Mouse (Mus musculus) erythroblast, adult 5-6 weeks (primary cell): Measurements from ENCODE around the gene Sdhaf4. TPM values are rescaled to one million over a fixed set of nuclear protein-coding genes. Genes with fewer than 3 reads are reported as not detected.

ENCODE experiments used
- ATAC-seq: replicated peaks from 2 replicates; pipeline ENCODE4 v1.8.0; 2016; ENCODE audit warnings: moderate number of reproducible peaks, mild to moderate bottlenecking, moderate TSS enrichment, inconsistent platforms; ENCODE audit not compliant: poor library complexity, low FRiP score, severe bottlenecking
- total RNA-seq, 2 experiments: library from RNA; stranded (forward) in 1 of 2; stranded (reverse) in 1 of 2; fragments of 150-400 nt in 1 of 2; fragments of 200-764, 138-1000 nt in 1 of 2; gene quantifications; 2 replicates each; pipeline versions ENCODE4 v1.2.3 to v1.2.4; 2015 to 2017; ENCODE audit warnings: low replicate concordance in 2 of 2

Gene Sdhaf4
- total RNA-seq, 2 experiments from 2014 or later: 7.5 to 8.2 TPM

- ATAC-seq: peak; percentile 89
These were observed 46.6 kb downstream of the Sdhaf4 start for GRCm38 (mm10) chr1:23958668-23959414.

DNA sequence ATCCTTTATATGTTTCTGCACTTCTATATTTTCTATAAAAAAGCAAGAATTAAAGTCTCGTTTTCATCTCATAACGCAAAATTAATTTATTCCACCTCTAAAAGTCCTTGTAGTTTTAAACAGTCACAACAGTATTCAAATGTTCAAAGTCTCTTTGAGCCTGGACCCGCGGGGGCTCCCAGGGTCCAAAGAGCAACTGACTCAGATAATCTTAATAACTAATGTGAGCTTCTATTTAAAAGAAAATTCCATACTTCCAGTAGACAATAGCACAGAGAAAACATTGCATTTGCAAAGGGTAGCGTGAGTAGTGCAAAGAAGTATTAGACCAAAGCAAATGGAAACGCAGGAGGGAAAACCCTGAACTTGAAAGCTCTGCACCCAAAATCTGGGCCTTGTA lies 47.4 kb downstream of the Sdhaf4 start:
- ATAC-seq: no peak

GRCm38 (mm10) chr1:23955539-23955938 lies 49.9 kb downstream of the Sdhaf4 start:
- no peak for ATAC-seq

DNA sequence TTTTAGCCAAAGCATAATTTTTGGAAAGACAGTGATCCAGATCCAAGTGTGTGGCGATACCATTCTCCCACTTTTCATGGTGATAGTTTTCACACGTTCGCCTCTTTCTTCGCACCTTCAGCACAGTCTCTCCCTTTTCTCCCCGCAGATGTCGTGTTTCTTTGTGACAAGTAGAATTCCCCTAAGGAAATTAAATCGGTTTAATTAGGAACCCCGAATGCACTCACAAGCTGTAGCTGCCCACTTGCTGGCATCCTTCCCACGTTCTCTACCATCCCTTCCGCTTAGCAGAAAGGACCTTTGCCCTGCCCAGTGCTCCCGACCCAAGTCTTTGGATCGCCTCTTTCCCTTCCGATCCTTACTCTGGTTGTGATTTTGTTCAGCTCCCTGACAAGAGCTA lies 51.5 kb downstream of the Sdhaf4 start:
- ATAC-seq: no peak

- ATAC-seq: no peak
These were observed 56.4 kb downstream of the Sdhaf4 start for GRCm38 (mm10) chr1:23948778-23949699.

DNA sequence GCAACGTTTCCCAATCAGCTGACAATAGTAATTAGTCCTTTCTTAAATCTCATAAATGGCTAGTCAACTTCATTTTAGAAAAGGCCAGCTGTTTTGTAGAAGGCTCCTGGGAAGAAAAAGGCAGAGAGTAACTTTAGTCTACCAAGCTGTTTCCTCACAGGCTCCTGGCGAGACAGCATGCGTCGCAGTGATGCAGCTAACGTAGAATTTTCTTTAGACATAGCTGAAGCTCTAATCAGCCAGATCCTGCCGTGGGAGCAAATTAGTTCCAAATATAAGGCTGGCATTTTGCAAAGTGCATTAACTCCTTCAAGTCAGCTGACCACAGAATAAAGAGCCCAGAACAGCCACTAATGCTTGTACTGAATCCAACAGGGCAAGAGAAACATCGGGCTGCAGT lies 57.2 kb downstream of the Sdhaf4 start:
- ATAC-seq: no peak

Other genes with a start within 250 kb of the Sdhaf4 start
- gene B3gat2, start 243.9 kb downstream of the Sdhaf4 start, total RNA-seq (2015; ENCODE audit: low replicate concordance): not detected in 2 replicates
- gene B3gat2, start 243.9 kb downstream of the Sdhaf4 start, total RNA-seq (2017; ENCODE audit: low replicate concordance): 0.43 and 3.1 TPM in 2 replicates
- 261 and 395 TPM in 2 replicates for gene Smap1, start 83.3 kb downstream of the Sdhaf4 start, total RNA-seq (2015; ENCODE audit: low replicate concordance)
- gene Smap1, start 83.3 kb downstream of the Sdhaf4 start, total RNA-seq (2017; ENCODE audit: low replicate concordance): 226 and 278 TPM in 2 replicates
- not detected in 2 replicates for gene Fam135a, start 94.7 kb upstream of the Sdhaf4 start, total RNA-seq (2015; ENCODE audit: low replicate concordance)
- 0.94 TPM in 1 of 2 replicates, not detected in the other for gene Fam135a, start 94.7 kb upstream of the Sdhaf4 start, total RNA-seq (2017; ENCODE audit: low replicate concordance)
- gene Col9a1, start 172.0 kb upstream of the Sdhaf4 start, total RNA-seq (2015; ENCODE audit: low replicate concordance): not detected in 2 replicates
- gene Col9a1, start 172.0 kb upstream of the Sdhaf4 start, total RNA-seq (2017; ENCODE audit: low replicate concordance): not detected in 2 replicates